Mouse (Mus musculus) neural tube, embryonic 15.5 days (tissue): ENCODE data around the gene Psmg3. TPM values are rescaled to one million over a fixed set of nuclear protein-coding genes. Genes with fewer than 3 reads are reported as not detected.

Experiments used
- ATAC-seq: fragments of 200-750 bp; cut with Nextera tagmentation; 2 replicates; pipeline ENCODE4 v1.8.0; 2017; ENCODE audit warnings: mild to moderate bottlenecking, moderate TSS enrichment, moderate library complexity; ENCODE audit not compliant: low FRiP score
- H3K27ac ChIP-seq: fragments of 300-500 bp; sonication (generic); replicated peaks from 2 replicates; pipeline ENCODE4 v1.5.1; 2015; ENCODE audit warnings: mild to moderate bottlenecking, inconsistent platforms
- H3K27me3 ChIP-seq: fragments of 300-500 bp; sonication (generic); replicated peaks from 2 replicates; pipeline ENCODE4 v1.6.1; 2015; ENCODE audit warnings: inconsistent platforms
- H3K36me3 ChIP-seq: fragments of 300-500 bp; sonication (generic); 2 replicates; pipeline ENCODE4 v1.6.1; 2015; ENCODE audit warnings: inconsistent platforms
- H3K4me1 ChIP-seq: fragments of 300-500 bp; sonication (generic); 2 replicates; pipeline ENCODE4 v1.6.1; 2015; ENCODE audit warnings: inconsistent platforms
- H3K4me2 ChIP-seq: fragments of 300-500 bp; sonication (generic); 2 replicates; pipeline ENCODE4 v1.6.1; 2015; ENCODE audit warnings: inconsistent platforms, mild to moderate bottlenecking, moderate library complexity
- H3K4me3 ChIP-seq: fragments of 300-500 bp; sonication (generic); replicated peaks from 2 replicates; pipeline ENCODE4 v1.5.1; 2015; ENCODE audit warnings: mild to moderate bottlenecking, inconsistent platforms
- H3K9ac ChIP-seq: fragments of 300-500 bp; sonication (generic); replicated peaks from 2 replicates; pipeline ENCODE4 v1.6.1; 2015; ENCODE audit warnings: mild to moderate bottlenecking, inconsistent platforms
- H3K9me3 ChIP-seq: fragments of 300-500 bp; sonication (generic); replicated peaks from 2 replicates; pipeline ENCODE4 v1.6.1; 2016; ENCODE audit warnings: inconsistent platforms
- WGBS: fragments of 180-500 bp; shearing (Covaris S2); methylation state at CpG from one replicate; pipeline ENCODE4 v1.1.7; 2015; ENCODE audit warnings: mixed read lengths; 5-methylcytosine and 5-hydroxymethylcytosine counted together
- polyA plus RNA-seq: library from polyadenylated mRNA; unstranded; fragments of >200 nt; fragmentation: Nextera tagmentation; extraction: Ambion mirVana; gene quantifications from 2 replicates; pipeline ENCODE4 v1.2.1, GENCODE M21; 2015

Psmg3 gene
- polyA plus RNA-seq, 1 experiment from 2014 or later, result 76.3 TPM

- H3K4me1 ChIP-seq, result no peaks in the 10 kb centered on the region
- H3K9ac ChIP-seq, result no peak overlapping the region
- peaks cover 35% of the 10 kb centered on the region for H3K27me3 ChIP-seq
- H3K4me3 ChIP-seq, result no peak overlapping the region
- WGBS, result 43% methylated on average over 10 of the region's 10 CpGs
- H3K36me3 ChIP-seq, result no peaks in the 10 kb centered on the region
- no peak overlapping the region for H3K4me2 ChIP-seq
- no peaks in the 10 kb centered on the region for H3K9me3 ChIP-seq
- ATAC-seq, result no peak
- no peak overlapping the region for H3K27ac ChIP-seq
Observed at GRCm38 (mm10) chr5:139813126-139813490, 13.6 kb downstream of the Psmg3 start.

- H3K27ac ChIP-seq, result no peak overlapping the region
- no peaks in the 10 kb centered on the region for H3K4me1 ChIP-seq
- no peaks in the 10 kb centered on the region for H3K9me3 ChIP-seq
- WGBS, result 70% methylated on average over 20 of the region's 20 CpGs
- H3K36me3 ChIP-seq, result no peaks in the 10 kb centered on the region
- no peak overlapping the region for H3K4me2 ChIP-seq
- peaks cover 35% of the 10 kb centered on the region for H3K27me3 ChIP-seq
- no peak for ATAC-seq
- H3K4me3 ChIP-seq, result no peak overlapping the region
- H3K9ac ChIP-seq, result no peak overlapping the region
Observed at GRCm38 (mm10) chr5:139812398-139813125, 14.1 kb downstream of the Psmg3 start.

DNA sequence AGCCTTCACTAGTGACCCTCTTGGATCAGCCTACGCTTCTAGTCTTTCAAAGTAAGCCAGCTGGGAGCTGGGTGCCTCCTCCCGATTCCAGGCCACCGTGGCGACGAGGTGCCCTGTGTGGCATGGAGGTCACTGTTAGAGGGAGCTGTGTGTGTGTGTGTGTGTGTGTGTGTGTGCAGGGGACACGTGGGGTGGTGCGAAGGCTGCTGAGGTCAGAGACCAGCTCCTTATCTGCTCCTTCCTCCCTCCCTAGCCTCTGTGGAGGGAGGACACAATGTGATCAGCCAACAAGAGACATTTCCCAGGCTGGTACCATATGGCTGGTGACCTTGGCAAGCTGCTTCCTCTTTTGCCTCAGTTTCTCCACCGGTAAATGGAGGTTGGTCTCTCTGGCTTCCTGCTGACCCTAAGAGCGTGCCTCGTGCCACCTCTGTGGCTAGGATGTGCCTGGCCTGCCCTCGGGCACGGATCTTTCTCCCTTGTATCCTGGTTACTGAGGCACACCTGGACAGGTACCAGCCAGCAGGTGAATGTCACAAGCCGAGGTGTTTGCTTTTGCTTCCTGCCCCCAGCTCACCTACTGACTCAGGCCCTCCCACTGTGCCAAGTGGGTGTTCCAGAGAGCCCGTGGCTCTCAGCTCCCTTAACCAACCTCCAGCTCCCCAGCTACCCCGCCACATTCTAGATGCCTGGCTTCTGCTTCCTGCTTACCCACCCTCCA lies 14.8 kb downstream of the Psmg3 start:
- Histone ChIP-seq H3K9ac (no peak overlapping the region), H3K4me3 (no peak overlapping the region), H3K36me3 (no peaks in the 10 kb centered on the region), H3K27me3 (peaks cover 35% of the 10 kb centered on the region), H3K27ac (no peak overlapping the region), H3K4me2 (no peak overlapping the region), H3K9me3 (no peaks in the 10 kb centered on the region), H3K4me1 (no peaks in the 10 kb centered on the region)
- no peak for ATAC-seq
- 77% methylated on average over 15 of the region's 15 CpGs for WGBS

- Histone ChIP-seq H3K4me1 (no peaks in the 10 kb centered on the region), H3K4me2 (no peak overlapping the region), H3K9ac (no peak overlapping the region), H3K27me3 (peaks cover 19% of the 10 kb centered on the region), H3K9me3 (no peaks in the 10 kb centered on the region), H3K27ac (no peak overlapping the region), H3K36me3 (no peaks in the 10 kb centered on the region), H3K4me3 (no peak overlapping the region)
- ATAC-seq, result no peak
- 59% methylated on average over 4 of the region's 4 CpGs for WGBS
Observed at GRCm38 (mm10) chr5:139809397-139809796, 17.3 kb downstream of the Psmg3 start.

GRCm38 (mm10) chr5:139805924-139806323 lies 20.8 kb downstream of the Psmg3 start:
- Histone ChIP-seq H3K27ac (no peak overlapping the region), H3K9ac (no peak overlapping the region), H3K27me3 (no peaks in the 10 kb centered on the region), H3K9me3 (no peaks in the 10 kb centered on the region), H3K4me3 (no peak overlapping the region), H3K36me3 (peaks cover 3% of the 10 kb centered on the region), H3K4me2 (no peak overlapping the region), H3K4me1 (peaks cover 7% of the 10 kb centered on the region)
- ATAC-seq, result no peak
- 93% methylated on average over 8 of the region's 8 CpGs for WGBS

- WGBS, result 93% methylated on average over 11 of the region's 11 CpGs
- H3K27ac ChIP-seq, result no peak overlapping the region
Observed at GRCm38 (mm10) chr5:139804573-139805111, 22.0 kb downstream of the Psmg3 start.

GRCm38 (mm10) chr5:139804107-139804551 lies 22.6 kb downstream of the Psmg3 start:
- Histone ChIP-seq H3K4me2 (0 out of 2 replicates have a peak overlapping the region, but pooled peaks have one; percentile 25), H3K9me3 (no peaks in the 10 kb centered on the region), H3K27ac (no peak overlapping the region), H3K4me1 (peaks cover 11% of the 10 kb centered on the region), H3K36me3 (peaks cover 14% of the 10 kb centered on the region), H3K4me3 (no peak overlapping the region), H3K27me3 (no peaks in the 10 kb centered on the region), H3K9ac (no peak overlapping the region)
- ATAC-seq, result no peak
- WGBS, result 3% methylated on average over 6 of the region's 6 CpGs

More at GRCm38 (mm10) chr5:139804573-139805111, 22.0 kb downstream of the Psmg3 start:
- Histone ChIP-seq H3K9ac (no peak overlapping the region), H3K9me3 (no peaks in the 10 kb centered on the region), H3K4me3 (no peak overlapping the region), H3K4me1 (peaks cover 7% of the 10 kb centered on the region), H3K27me3 (no peaks in the 10 kb centered on the region), H3K36me3 (peaks cover 14% of the 10 kb centered on the region), H3K4me2 (no peak overlapping the region)
- no peak for ATAC-seq

DNA sequence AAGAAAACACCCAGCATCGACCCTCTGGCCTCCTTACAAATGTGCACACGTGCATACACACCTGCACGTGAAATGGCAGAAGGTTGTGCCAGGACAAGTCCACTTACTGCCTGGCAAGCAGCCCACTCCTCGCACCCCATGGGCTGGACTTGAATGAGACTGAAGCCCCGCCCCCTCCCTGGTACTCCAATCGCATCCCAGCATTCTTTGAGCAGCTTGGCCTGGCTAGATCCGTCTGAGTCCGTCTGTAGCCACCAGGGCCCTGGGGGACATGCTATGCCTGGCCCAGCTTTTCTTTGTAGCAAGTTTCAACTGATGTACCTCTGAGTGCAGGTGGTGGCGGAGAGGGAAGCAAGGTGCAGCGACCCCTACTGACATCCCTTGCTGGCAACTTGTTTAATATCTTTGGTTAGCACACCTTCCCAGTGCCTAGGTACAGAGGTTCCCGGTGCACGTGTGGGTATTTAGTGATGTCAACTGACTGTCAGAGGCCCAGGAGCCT lies 23.0 kb downstream of the Psmg3 start:
- Histone ChIP-seq H3K36me3 (peaks cover 14% of the 10 kb centered on the region), H3K4me3 (no peak overlapping the region), H3K9ac (no peak overlapping the region), H3K9me3 (no peaks in the 10 kb centered on the region), H3K4me1 (peaks cover 16% of the 10 kb centered on the region), H3K4me2 (peak overlapping the region; percentile 25; the same call in 1 of the 2 replicates), H3K27ac (no peak overlapping the region), H3K27me3 (no peaks in the 10 kb centered on the region)
- 14% methylated on average over 12 of the region's 12 CpGs for WGBS
- ATAC-seq, result no peak

DNA sequence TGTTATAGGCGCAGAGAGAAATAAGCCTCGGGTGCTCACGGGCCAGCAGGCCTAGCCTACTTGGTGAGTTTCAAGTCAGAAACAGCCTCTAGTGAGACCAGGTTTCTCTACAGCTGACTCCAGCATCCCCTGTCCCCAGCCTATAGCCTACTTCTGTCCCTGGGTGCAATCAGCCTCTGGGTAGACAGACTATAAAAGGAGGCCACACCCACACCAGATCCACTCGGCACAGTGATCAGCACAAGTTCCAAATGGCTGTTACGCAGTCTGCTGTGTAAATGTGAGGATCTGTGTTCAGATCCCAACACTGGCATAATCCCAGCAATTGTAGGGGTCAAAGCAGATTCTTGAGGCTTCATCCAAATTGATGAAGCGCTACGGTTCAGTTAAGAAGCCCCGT lies 23.5 kb downstream of the Psmg3 start:
- Histone ChIP-seq H3K9me3 (no peaks in the 10 kb centered on the region), H3K4me3 (no peak overlapping the region), H3K27me3 (no peaks in the 10 kb centered on the region), H3K4me2 (no peak overlapping the region), H3K36me3 (peaks cover 14% of the 10 kb centered on the region), H3K27ac (no peak overlapping the region), H3K4me1 (peaks cover 21% of the 10 kb centered on the region), H3K9ac (no peak overlapping the region)
- ATAC-seq, result no peak
- 68% methylated on average over 8 of the region's 8 CpGs for WGBS

- 95% methylated on average over 10 of the region's 10 CpGs for WGBS
- Histone ChIP-seq H3K4me1 (peaks cover 34% of the 10 kb centered on the region), H3K9me3 (no peaks in the 10 kb centered on the region), H3K4me2 (no peak overlapping the region), H3K4me3 (no peak overlapping the region), H3K27ac (no peak overlapping the region), H3K36me3 (peaks cover 14% of the 10 kb centered on the region), H3K9ac (no peak overlapping the region), H3K27me3 (no peaks in the 10 kb centered on the region)
- ATAC-seq, result no peak
Observed at GRCm38 (mm10) chr5:139801880-139802279, 24.8 kb downstream of the Psmg3 start.

DNA sequence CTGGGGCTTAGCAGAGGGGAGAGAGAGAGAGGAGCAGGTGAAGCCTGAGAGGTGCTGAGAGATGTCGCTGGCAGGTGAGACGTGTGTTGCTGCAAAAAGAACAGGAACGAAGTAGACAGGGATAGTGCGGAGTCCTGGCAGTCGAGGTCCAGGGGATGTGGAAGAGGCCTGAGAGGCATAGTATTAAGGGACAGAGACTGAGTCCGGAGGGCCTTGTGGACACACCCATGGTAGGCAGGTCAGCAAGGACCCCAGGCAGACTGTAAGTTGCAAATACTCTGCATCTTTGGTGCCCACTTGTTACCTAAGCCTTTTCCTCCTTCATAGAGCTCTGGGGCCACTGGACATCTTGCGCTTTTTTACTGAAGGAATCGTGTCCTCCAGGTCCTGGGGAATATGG lies 25.5 kb downstream of the Psmg3 start:
- Histone ChIP-seq H3K36me3 (peaks cover 14% of the 10 kb centered on the region), H3K4me3 (no peak overlapping the region), H3K4me1 (peaks cover 40% of the 10 kb centered on the region), H3K9me3 (no peaks in the 10 kb centered on the region), H3K27me3 (no peaks in the 10 kb centered on the region), H3K9ac (no peak overlapping the region), H3K27ac (no peak overlapping the region), H3K4me2 (no peak overlapping the region)
- WGBS, result 96% methylated on average over 8 of the region's 8 CpGs
- ATAC-seq, result no peak
